Mouse (Mus musculus) kidney, adult 2 months (tissue): Measurements from ENCODE around the gene Mink1. TPM values are rescaled to one million over a fixed set of nuclear protein-coding genes. Genes with fewer than 3 reads are reported as not detected.

Experiments
- DNase-seq: peaks from one replicate; pipeline ENCODE4 v3.0.0; 2021
- H3K27ac ChIP-seq: fragments of 200-500 bp; 2 replicates; pipeline ENCODE4 v1.5.1; 2012; ENCODE audit warnings: low read depth, low read length, control low read depth, inconsistent platforms; ENCODE audit not compliant: insufficient read depth
- H3K27me3 ChIP-seq: fragments of 200-500 bp; replicated peaks from 2 replicates; pipeline ENCODE4 v1.6.1; 2012; ENCODE audit warnings: mild to moderate bottlenecking, moderate library complexity, low read length, inconsistent platforms; ENCODE audit not compliant: control insufficient read depth, insufficient read depth
- H3K36me3 ChIP-seq: fragments of 200-500 bp; 2 replicates; pipeline ENCODE4 v1.6.1; 2012; ENCODE audit warnings: mild to moderate bottlenecking, moderate library complexity, low read length, inconsistent platforms; ENCODE audit not compliant: control insufficient read depth, insufficient read depth
- H3K4me1 ChIP-seq: fragments of 200-500 bp; 2 replicates; pipeline ENCODE4 v1.6.1; 2011; ENCODE audit warnings: low read length; ENCODE audit not compliant: control insufficient read depth, insufficient read depth
- H3K4me3 ChIP-seq: fragments of 200-500 bp; 2 replicates; pipeline ENCODE4 v1.5.1; 2011; ENCODE audit warnings: mild to moderate bottlenecking, low read depth, low read length, control low read depth; ENCODE audit not compliant: insufficient read depth
- CTCF ChIP-seq: fragments of 200-500 bp; conservative IDR thresholded peaks from 2 replicates; pipeline ENCODE4 v1.5.1; 2011; ENCODE audit warnings: low read depth, mild to moderate bottlenecking, control low read depth, low read length, moderate library complexity, mixed read lengths; ENCODE audit not compliant: insufficient read depth, insufficient read length
- POLR2A ChIP-seq: fragments of 200-500 bp; IDR thresholded peaks from one replicate; pipeline ENCODE4 v1.6.1; 2011; ENCODE audit warnings: low read depth, low read length, control low read depth
- WGBS: fragments of 180-500 bp; shearing (Covaris S2); methylation state at CpG from one replicate; pipeline ENCODE4 v1.1.7; 2018; 5-methylcytosine and 5-hydroxymethylcytosine counted together
- polyA plus RNA-seq: library from polyadenylated mRNA; depleted of rRNA; stranded (reverse); fragments of >200 nt; gene quantifications from 2 replicates; pipeline ENCODE4 v1.2.3, GENCODE M21; 2012

The Mink1 gene
- polyA plus RNA-seq, 1 experiment: 73.1 TPM

DNA sequence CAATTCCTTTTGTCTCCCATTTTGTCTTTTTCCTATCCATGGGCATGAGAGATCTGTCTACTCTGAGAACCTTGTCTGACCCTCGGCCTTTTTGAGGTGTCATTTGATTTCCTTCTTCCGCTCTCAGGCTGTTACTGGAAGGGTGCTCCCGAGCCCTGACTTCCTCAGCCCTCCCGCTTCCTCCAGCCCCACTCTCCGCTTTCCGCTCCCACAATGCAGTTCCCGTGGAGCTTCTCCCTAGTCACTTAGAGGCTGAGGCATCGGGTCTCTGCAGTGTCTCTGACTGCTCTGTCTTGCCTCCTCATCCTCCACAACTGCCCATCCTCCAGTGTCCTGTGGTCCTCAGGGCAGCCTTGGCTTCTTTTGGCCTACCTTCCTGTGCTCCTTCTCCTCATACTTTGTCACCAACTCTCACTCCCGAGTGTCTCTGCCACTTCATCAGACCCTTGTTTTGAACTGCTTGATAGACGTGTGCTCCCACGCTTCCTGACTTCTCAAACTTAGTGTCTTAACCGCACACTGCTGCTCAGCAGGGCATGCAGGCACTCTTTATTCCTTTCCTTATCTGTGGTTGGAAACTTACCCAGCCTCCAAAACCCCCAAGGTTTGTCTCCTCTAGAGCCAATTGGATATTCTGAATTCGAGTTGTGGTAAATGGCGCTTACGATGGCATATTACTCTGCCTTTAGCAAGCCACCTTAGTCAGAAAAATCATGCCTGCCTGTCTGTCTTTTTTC lies 31.7 kb downstream of the Mink1 start:
- no peaks in the 10 kb centered on the region for H3K27me3 ChIP-seq
- WGBS: 64% methylated on average over 15 of the region's 15 CpGs
- TF ChIP-seq POLR2A: no peak
- no peak for TF ChIP-seq CTCF
- no peak overlapping the region for H3K4me3 ChIP-seq
- H3K27ac ChIP-seq: peak overlapping the region; percentile 32
- peak; percentile 64 for DNase-seq
- no peaks in the 10 kb centered on the region for H3K36me3 ChIP-seq
- H3K4me1 ChIP-seq: peaks cover 39% of the 10 kb centered on the region

DNA sequence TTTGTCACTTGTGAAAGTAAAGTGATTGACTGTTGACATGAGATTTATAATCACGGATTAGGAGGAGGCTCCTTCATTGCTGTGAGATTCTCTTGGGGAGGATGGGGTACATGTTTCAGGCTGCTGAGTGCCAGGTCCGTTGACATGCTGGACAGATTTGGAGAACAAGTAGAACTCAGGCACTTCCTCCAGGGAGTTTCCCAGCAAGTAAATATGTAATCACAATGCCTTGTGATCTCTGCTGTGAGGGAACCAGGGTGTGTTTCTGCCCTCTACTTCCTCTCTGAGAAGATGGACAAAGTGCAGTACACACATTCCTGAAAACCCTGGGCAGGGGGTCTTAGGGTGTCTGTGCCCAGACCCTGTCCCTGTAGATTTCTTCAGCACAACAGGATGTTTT lies 33.0 kb downstream of the Mink1 start:
- WGBS: 25% methylated on average over 2 of the region's 2 CpGs
- H3K4me1 ChIP-seq: peaks cover 39% of the 10 kb centered on the region
- no peak overlapping the region for H3K4me3 ChIP-seq
- H3K27me3 ChIP-seq: no peaks in the 10 kb centered on the region
- peak overlapping the region; percentile 28 for H3K27ac ChIP-seq
- TF ChIP-seq POLR2A (no peak), CTCF (no peak)
- H3K36me3 ChIP-seq: no peaks in the 10 kb centered on the region
- DNase-seq: peak; percentile 62

DNA sequence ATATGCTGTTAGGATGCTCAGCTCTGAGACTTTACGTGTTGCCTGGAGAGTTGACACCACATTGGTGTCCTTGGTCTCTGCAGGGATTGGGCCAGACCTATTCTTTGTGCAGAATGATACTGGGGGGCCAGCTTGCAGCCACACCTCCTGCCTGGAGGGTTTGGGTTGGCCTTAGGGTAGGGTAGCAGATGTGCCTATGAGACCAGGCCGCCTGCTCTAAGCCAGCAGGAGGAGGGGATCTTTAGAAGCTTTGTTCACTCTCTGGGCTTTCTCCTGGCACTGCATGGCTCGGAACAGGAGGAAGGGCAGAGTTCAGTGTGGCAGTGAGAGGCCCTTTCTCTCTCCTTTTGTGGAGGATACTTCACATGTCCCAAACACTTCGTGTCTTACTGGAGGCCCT lies 33.4 kb downstream of the Mink1 start:
- DNase-seq: peak; percentile 38
- TF ChIP-seq CTCF (no peak), POLR2A (no peak)
- 43% methylated on average over 4 of the region's 4 CpGs for WGBS
- peaks cover 39% of the 10 kb centered on the region for H3K4me1 ChIP-seq
- H3K27me3 ChIP-seq: no peaks in the 10 kb centered on the region
- peak overlapping the region; percentile 28 for H3K27ac ChIP-seq
- no peaks in the 10 kb centered on the region for H3K36me3 ChIP-seq
- H3K4me3 ChIP-seq: no peak overlapping the region

DNA sequence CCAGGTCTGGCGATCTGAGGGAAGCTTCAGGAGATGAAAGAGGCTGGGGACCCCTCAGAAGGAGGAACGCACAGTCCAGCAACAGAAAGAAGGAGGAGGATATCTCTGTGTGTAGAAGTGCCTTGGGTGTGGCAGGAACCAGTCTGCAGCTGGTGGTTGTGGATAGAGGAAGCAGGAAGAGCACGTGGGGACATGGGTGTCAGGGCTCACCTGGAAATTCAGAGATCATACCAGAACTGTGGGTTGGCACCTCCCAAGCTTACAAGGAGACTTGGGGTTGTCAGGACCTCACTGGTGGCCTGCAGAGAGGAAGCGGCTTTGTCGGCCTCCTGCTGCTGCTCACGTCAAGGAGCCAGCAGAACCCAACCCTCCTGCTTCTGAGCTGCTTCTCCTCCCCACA lies 34.6 kb downstream of the Mink1 start:
- H3K4me1 ChIP-seq: peaks cover 31% of the 10 kb centered on the region
- DNase-seq: no peak
- TF ChIP-seq POLR2A (no peak), CTCF (no peak)
- WGBS: 83% methylated on average over 6 of the region's 6 CpGs
- H3K36me3 ChIP-seq: no peaks in the 10 kb centered on the region
- H3K27me3 ChIP-seq: no peaks in the 10 kb centered on the region
- no peak overlapping the region for H3K4me3 ChIP-seq
- no peak overlapping the region for H3K27ac ChIP-seq

DNA sequence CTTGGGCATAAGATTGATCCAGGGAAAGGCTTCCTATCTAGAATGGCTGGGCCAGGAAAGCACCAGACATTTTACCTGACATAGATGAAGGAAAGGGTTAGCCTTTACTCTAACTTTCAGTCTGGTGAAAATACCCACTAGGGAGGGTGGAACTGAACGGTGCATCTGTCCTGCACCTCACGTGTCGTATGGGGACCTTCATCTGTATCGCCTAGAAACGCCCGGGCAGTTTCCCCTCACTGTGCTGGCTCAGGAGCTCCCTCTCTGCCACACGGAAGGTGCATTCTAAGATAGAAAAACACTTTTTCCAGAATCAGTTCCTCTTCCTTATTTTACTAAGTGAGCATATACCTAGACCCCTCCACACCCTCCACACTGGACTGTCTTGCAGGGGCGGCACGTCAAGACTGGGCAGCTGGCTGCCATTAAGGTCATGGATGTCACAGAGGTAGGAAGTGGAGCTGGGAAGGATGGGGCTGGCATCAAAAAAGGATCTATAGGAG lies 35.8 kb downstream of the Mink1 start:
- Histone ChIP-seq H3K4me3 (no peak overlapping the region), H3K27ac (no peak overlapping the region), H3K36me3 (no peaks in the 10 kb centered on the region), H3K27me3 (no peaks in the 10 kb centered on the region), H3K4me1 (peaks cover 27% of the 10 kb centered on the region)
- 79% methylated on average over 9 of the region's 9 CpGs for WGBS
- DNase-seq: no peak
- TF ChIP-seq POLR2A (no peak), CTCF (no peak)

DNA sequence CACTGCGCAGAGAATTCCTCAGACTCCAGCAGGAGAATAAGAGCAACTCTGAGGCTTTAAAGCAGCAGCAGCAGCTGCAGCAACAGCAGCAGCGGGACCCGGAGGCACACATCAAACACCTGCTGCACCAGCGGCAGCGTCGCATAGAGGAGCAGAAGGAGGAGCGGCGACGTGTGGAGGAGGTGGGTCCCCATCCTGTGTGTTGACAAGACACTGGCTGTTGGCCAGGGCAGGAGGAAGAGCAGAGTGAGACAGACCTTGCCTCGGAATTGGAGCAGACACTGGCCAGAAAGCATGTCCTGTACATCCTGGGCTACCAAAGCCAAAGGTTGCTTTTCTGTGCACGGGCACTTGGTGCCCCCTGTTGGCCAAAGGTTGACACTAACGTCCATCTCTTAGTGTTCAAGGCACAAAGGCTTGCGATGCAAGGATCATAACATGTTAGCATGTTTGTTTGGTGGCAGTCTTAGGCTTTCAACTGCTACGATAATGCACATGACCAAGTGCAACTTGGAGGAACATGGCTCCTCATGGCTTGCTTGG lies 42.4 kb downstream of the Mink1 start:
- no peaks in the 10 kb centered on the region for H3K27me3 ChIP-seq
- H3K27ac ChIP-seq: no peak overlapping the region
- 53% methylated on average over 14 of the region's 14 CpGs for WGBS
- TF ChIP-seq CTCF (peak; percentile 97), POLR2A (no peak)
- H3K36me3 ChIP-seq: no peaks in the 10 kb centered on the region; the same call in none of the 2 replicates
- peak; percentile 88 for DNase-seq
- H3K4me3 ChIP-seq: no peak overlapping the region
- no peaks in the 10 kb centered on the region for H3K4me1 ChIP-seq

DNA sequence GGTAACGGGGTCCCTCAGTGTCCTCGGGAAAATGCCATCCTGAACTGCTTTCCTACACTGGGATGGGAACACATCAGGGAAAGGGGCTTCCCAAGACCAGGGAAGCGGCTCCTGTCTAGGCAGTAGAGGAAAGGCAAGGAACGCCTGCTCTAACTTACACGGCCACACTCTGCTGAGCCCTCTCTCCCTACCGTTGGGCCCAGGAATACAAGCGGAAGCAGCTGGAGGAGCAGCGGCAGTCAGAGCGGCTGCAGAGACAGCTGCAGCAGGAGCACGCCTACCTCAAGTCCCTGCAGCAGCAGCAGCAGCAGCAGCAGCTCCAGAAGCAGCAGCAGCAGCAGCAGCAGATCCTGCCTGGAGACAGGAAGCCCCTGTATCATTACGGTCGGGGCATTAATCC lies 44.0 kb downstream of the Mink1 start:
- WGBS: 80% methylated on average over 12 of the region's 12 CpGs
- no peaks in the 10 kb centered on the region; the same call in none of the 2 replicates for H3K36me3 ChIP-seq
- no peak for DNase-seq
- no peaks in the 10 kb centered on the region for H3K27me3 ChIP-seq
- H3K4me1 ChIP-seq: no peaks in the 10 kb centered on the region
- no peak overlapping the region for H3K4me3 ChIP-seq
- H3K27ac ChIP-seq: no peak overlapping the region
- TF ChIP-seq CTCF (no peak), POLR2A (no peak)
